Mouse (Mus musculus) E14TG2a.4 (cell line): ENCODE results near the gene Gdpd1.

Experiments
- CTCF ChIP-seq: conservative IDR thresholded peaks from 2 replicates; pipeline ENCODE4 v1.5.1; 2014; ENCODE audit warnings: low read length
- NANOG ChIP-seq: IDR thresholded peaks from 2 replicates; pipeline ENCODE4 v1.6.1; 2014; ENCODE audit warnings: borderline replicate concordance, low read length, mixed read lengths
- POU5F1 ChIP-seq: IDR thresholded peaks from 2 replicates; pipeline ENCODE4 v1.6.1; 2014; ENCODE audit warnings: low read length, borderline replicate concordance

DNA sequence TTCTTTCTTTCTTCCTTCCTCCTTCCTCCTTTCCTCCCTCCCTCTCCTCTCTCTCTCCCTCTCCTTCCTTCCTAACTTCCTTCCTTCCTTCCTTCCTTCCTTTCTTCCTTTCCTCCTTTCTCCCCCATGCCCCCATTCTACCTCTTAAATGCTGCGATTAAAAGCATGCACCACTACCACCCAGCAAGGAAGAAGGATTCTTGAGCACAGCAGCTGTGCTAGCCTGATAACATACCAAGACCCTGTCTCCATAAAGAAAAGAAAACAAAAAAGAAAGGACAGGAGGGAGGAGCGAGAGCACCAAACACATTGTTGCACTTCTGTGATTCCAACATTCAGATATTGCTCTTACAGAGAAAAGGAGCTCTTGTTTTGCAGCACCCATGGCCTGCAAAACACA is 13.3 kb upstream of the Gdpd1 start:
- TF ChIP-seq CTCF (no peak), NANOG (no peak), POU5F1 (no peak)
